Mouse (Mus musculus) gastrocnemius, postnatal 4 days (tissue): ENCODE results near the gene Mast4. TPM values are rescaled to one million over a fixed set of nuclear protein-coding genes. Genes with fewer than 3 reads are reported as not detected.

Experiments used
- DNase-seq, 2 experiments: peaks; one replicate each; pipeline ENCODE4 v3.0.0; 2021 to 2022; ENCODE audit warnings: low spot score in 2 of 2, mixed read lengths in 2 of 2
- total RNA-seq, 2 experiments: library from RNA; stranded (reverse); gene quantifications; 2 replicates each; pipeline ENCODE4 v1.2.3; 2021

Gene Mast4
- total RNA-seq, 2 experiments from 2014 or later: 45.1 to 46.7 TPM

DNA sequence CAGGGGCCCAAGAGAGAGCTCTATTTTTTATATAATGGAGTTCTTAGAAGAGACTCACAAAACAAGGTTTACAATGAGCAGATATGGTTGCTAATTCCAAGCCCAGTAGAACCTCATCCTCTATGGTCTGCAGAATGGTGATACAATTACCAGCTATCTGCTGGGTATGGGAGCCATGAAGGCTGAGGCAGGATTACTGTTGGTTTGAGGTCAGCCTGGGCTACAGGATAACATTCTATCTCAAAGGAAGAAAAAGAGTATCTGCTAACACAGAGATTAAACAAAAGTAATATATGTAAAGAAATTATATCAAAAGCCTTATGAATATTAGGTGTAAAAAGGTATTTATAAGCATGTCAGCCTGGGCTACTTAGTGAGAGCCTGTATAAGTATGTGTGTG, 467.5 kb downstream of the Mast4 start:
- DNase-seq: no peak

DNA sequence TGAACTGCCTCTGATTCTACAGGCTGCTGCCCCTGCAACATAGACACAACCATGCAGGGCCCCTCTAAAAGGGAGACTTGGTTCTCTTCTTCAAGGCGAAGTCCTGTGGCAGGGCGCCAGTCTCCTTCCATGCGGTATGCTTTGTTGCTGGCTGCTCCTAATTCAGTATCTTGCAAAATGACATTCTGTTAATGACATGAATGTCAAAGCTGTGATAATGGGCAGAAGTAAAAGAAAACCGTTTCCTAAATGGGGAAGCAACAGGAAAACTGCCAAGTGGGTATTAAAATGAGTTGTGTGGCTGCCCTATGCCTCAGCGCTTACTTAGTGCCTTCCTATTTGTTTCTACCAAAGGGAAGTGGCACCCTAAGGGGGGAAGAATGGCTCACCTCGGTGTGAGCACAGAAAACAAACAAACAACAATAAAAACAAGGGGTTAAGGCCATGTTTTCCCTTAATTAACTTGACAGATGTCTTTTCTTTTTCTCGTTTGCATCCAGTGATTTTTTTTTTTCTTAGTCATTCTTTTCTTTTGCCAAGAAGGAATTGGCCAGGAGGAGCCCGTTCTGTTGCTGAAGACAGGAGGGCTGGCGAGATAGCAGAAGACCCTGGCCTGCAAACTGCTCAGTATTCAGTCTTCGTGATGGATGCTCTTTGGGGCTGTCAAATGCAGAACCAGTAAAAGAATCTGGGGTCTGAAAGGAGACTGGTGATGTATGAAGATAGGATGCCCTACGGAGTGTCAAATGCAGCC, 468.1 kb downstream of the Mast4 start:
- peak in 1 of 2 experiments; percentile 51 for DNase-seq

DNA sequence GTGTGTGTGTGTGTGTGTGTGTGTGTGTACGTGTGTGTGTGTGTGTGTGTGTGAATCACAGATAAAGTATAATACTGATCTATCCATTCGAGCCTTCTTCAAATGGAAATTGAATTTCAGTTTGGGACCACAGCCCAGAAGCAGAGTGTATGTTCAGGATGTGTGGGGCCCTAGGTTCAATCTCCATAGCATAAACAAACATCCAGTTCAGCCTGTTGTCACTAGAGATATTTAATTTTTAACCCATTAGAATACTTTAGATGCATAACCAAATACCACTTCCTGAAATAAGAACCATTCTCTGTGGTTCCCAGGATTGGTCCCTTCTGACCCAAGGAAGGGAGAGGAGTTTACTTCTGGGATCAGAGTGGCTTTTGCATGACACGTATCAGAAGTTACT, 468.8 kb downstream of the Mast4 start:
- DNase-seq: no peak

GRCm38 (mm10) chr13:102864840-102865239, 469.5 kb downstream of the Mast4 start:
- no peak for DNase-seq

DNA sequence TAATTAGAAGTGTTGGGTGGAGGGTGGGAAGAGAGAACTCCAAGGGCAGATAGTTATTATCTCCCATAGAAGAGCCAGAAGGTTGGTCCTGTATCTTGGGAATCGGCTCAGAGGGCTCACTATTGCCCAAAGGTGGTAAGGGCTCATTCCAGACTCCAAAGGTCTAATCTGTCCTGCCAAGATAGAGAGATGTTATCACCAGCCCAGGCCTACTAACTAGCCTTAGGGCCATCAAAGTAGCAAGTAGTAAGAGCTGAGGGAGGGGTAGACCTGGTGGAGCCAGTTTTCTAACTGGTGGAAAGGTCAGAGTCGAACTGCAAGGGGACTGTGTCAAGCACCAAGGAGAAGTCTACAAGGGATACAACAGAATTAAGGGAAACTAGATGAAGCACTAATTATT, 470.2 kb downstream of the Mast4 start:
- no peak for DNase-seq

- no peak for DNase-seq
Observed at GRCm38 (mm10) chr13:102862981-102863380, 471.3 kb downstream of the Mast4 start.

- DNase-seq: no peak
Observed at GRCm38 (mm10) chr13:102862397-102862796, 471.9 kb downstream of the Mast4 start.

- no peak for DNase-seq
Observed at GRCm38 (mm10) chr13:102860733-102861132, 473.6 kb downstream of the Mast4 start.

GRCm38 (mm10) chr13:102860135-102860534, 474.2 kb downstream of the Mast4 start:
- DNase-seq: no peak

DNA sequence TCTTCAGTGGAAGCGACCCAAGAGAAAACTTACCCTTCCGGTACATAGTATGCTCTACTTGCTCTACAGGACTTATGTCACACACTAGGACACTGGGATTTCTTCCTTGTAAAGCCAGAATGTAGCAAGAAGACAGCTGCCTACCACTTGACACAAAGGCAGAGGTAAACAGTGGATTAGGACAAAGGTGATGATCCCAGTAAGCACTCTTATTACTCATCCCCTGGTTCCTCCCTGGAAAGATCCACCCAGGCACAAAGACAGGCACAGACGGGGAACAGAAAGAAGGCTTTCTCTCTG, 476.8 kb downstream of the Mast4 start:
- DNase-seq: no peak

- no peak for DNase-seq
Observed at GRCm38 (mm10) chr13:102856821-102857538, 477.3 kb downstream of the Mast4 start.

DNA sequence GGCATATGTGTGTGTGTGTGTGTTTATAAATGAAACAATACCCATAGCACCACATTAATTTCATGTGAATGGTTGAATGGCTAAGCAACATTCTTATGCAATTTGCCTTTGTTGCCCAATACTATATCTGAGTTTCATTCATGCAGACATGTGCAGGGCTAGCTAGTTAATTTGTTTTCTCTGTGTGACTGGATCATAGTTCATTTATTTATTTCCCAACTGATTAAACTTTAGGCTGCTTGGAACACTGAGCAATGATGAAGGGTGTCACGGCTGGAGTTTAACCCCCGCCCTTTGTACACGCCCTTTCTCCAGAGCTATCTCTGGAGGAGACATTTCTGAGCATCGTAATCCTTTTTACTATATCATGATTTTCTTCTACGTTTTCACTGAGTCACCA, 481.4 kb downstream of the Mast4 start:
- no peak for DNase-seq

DNA sequence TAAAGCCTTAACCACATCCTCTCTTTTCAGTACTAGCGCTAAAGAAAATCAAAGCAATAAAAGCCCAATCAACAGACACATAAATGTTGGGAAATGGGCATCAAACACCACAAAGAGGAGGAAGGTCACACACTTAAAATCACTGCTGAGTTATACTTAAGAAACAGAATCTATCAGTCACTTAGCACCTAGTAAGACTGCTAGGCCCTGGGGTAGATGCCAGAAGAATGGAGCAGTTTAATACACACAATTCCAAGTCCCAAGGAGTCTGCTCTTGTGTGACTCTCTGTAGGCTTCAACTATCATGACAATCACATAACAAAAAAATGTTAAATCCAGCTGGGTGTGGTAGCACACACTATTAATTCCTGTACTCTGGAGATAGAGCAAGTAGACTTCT, 483.0 kb downstream of the Mast4 start:
- DNase-seq: no peak

- DNase-seq: no peak
Observed at GRCm38 (mm10) chr13:102850594-102850993, 483.7 kb downstream of the Mast4 start.

GRCm38 (mm10) chr13:102849068-102849467, 485.2 kb downstream of the Mast4 start:
- DNase-seq: no peak

- DNase-seq: no peak
Observed at GRCm38 (mm10) chr13:102846473-102846872, 487.8 kb downstream of the Mast4 start.

DNA sequence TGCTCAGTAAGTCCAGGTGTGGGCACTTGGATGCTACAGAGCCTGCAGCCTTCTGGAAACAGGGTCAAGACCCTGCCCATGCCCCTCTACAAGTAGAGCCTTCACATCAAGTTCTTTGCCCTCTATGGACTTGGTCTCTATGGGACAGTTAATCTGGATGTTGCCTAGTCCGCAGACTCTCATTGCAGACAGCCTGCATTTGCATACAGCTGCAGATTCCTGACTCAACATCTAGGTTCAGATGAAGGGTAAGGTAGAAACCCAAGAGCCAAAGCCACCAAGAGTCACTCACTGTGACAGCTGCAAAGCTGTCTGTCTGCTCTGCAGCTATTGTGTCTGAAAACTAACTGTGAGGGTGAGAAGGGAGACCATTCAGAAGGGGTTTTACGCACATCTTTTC, 491.6 kb downstream of the Mast4 start:
- no peak for DNase-seq

DNA sequence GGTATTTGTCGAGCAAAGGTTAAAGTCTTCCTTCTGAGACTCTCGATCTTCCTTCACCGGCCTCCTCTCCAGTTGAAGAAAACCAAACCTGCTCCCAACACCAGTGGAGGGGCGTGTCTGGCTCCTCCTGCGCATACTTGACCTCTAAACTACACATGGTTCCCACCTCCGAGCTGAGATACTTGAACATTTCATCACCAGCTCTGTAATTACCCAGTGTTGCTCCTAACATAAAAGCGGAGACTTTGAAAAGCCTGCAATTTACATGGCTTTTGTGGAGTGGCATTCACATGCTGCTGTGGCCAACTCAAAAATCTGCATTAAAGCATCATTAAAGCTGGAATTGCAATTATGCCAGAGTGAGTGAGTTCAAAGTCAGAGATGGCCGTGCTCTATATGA, 492.1 kb downstream of the Mast4 start:
- DNase-seq: no peak

- DNase-seq: no peak
Observed at GRCm38 (mm10) chr13:102839741-102840482, 494.4 kb downstream of the Mast4 start.

DNA sequence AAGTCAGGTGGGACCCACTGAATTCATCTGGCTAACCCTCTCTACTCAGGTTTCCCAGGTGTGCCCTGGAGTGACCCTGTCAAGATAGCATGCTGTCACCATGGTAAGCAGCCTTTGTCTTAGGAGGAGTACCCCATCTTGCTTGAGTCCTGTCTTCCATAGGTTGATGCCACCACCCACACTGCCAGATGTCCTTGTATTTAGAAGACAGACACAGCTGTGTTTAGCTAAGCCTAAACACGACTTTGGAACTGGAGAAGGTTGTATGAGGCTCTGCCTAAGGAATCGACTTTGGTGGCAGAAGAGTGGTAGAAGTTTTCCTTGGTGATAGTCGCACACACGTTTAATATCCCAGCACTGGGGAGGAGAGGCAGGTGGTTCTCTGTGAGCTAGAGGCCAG, 496.9 kb downstream of the Mast4 start:
- DNase-seq: no peak

DNA sequence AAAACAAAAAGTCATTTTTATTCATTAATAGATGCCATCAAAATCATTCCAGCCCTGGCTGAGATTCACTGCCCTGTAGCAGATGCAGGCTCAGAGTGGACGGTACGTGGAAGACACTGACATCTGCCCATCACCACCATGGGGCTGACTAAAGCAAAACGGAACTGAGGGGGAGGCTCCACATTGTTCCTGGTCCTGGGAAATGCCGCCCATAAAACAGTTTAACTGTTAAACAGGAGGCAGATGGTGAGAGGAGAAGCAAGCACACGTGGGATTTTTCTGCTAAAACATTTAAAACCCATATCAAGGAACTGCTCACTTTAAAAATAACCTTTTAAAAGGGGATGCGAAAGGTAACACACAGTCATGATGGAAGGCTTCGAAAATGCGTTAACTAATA, 499.0 kb downstream of the Mast4 start:
- DNase-seq: no peak

DNA sequence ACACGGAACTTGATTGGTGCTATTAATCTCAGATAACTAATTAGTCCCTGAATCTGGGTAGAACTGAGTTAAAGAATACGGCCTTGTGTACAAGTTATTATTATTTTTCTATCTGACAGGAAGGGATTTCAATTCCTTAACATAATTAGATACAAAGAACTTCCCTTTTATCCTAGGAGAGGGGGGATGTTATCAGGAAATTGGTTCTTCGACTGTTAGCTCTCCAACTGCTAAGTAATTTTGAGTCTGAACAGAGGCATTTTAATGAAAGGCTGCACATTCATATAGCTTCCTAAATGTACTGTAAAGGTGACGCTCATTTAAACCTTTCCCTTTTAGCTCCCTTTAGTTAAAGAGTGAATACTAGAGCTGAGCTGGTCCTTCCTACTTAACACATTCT, 516.0 kb downstream of the Mast4 start:
- no peak for DNase-seq
